Mouse (Mus musculus): ENCODE data around the gene Capg.
A peak's percentile ranks its signal among the peaks of the same experiment; 100 is the strongest.

DNA sequence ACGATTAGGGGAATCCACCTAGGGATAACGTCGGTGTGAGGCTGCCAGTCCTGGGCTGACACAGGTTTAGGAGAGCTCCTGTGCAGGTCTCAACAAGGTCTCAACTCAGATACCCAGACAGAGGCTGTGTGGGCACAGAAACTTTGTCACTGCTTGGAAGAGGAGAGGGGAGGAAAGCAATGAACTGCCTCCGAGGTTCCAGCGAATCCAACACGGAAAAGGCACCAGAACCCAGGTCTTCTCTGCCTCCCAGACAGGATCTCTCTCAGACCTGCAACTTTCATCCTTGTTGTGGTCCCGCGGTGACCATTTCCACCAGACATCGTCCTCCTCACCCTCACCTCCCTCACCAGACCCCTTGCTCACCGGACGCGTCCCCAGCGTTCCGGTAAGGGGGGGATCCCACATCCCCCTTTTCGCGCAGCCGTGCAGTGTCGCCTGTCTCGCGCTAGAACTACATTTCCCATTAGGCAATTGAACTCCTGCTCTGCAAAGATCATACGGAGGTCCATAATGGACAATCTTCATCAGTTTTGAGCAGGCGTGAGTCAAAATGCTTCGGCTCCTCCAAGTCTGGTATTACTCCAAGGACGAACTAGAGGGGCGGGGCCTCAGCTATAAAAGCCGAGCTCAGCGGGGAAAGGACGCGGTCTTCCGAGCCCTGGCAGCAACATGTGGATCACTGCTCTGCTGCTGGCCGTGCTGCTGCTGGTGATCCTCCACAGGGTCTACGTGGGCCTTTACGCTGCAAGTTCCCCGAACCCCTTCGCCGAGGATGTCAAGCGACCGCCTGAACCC, 54.0 kb downstream of the Capg start, which contains the start of the genes Elmod3 and Retsat:
- TF ChIP-seq CTCF (IDR thresholded peaks at IDR 0.05) (no peak), EP300 (IDR thresholded peaks at IDR 0.05; ENCODE audit: insufficient read depth, low read depth, low read length) (peak; percentile 76)

Data from heart, adult 2 months (tissue).